Mouse (Mus musculus) thymus, postnatal 10 days (tissue): ENCODE results near the gene Lrrc23.
"Not testable (repeated sequence)": the region's sequence is repeated elsewhere in the genome, so short reads cannot be mapped to it uniquely, and the experiment has no call there.

Experiments
- DNase-seq, 2 experiments: peaks; one replicate each; pipeline ENCODE4 v3.0.0; 2021; ENCODE audit warnings: low spot score in 2 of 2

Gene Lrrc23

DNA sequence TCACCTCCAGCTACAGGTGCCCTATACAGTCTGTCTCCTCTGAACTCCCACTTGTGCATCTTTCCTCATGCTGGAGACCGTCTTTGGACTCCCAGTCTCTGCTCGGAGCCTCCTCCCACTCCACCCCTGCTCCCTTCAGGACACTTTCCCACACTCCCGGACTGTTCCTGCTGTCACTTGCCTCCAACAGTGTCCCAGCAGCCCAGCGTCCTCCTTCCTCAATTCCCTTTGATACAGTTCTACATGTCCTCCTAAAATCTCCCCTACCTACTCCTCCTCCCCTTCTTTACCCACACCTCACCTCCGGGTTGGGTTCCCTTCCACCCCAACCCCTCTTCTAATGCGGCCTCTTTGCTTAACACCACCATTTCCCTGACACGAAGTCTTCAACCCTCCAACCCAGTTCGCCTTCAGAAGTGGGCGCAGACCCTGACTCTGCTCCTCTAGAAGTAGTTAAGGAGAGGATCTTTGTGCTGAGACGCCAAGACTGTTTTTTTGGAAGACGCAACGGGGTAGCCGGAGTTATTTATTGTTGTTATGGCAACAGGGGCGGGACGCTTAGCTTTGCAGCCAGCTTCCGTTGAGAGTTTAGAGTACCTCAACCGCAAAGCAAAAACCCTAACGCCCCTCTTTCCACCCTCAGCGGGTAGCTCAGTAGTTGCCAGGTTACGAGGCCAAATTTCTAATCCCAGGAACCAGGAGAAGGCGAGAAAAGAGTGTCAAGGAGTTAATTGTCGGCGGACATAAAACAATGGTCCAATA lies at the start of gene Lrrc23:
Lrrc23 (minus strand) TSS at position 506 of the 762 bp plus-strand sequence.
- peak; percentile 71 for DNase-seq

DNA sequence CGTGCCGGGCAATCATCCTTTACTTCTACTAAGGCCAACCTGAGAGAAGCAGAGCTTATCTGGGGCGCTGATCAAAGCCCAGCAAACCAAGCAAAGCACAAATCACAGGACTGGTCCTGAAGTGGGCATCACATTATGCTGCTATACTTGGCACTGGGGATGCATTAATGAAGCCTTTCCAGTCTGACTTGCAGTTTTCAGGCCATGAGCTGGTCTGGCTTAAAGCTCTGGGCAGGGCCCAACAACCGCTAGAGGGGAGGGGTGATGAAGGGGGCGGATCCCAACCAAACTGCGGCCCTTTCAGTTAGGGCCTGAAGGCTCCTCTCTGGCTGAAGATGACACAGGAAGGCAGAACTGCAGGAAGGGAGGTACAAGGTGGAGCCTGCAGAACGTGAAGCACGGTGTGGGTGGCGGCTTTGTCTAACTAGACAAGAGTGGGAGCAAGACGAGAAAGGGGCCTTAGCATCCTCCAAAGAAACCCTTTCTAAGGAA lies 48.6 kb upstream of the Lrrc23 start:
- DNase-seq: peak in 1 of 2 experiments; percentile 42

DNA sequence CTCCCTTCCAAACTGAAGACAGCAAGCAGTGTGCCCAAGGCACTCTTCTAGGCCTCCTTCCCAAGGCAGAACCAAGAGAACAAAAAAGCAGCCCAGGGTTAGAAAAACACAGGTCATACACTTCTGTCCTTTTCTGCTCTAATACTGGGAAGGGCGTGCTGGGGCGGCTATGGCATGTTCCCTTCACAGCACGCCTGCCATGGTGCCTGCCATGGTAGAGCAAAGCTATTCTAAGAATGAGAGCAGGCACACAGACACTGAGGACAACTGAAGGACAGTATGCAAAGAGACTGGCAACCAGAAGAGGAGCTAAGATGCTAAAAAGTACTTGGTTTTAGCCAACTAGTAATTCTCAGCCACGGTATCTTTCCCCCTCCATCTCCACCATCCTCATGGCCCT lies 42.5 kb upstream of the Lrrc23 start:
- DNase-seq: no peak

DNA sequence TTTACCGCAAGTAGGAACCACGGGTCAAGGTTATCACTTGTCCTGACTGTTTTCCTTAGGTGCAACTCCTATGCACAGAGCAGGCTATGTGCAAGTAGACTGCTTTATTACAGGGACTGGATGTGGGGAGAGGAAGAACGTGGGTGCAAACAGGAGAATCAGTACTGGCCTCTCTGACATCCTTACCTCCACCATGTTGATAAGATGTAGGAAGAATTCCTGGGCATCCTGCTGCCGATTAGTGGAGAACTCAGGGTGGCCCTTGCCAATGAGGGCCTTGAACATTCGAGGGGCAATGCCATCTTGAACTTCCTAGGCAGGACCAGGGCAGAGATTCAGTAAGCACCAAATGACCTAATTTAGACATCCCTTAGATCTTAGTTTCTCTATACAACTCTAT lies 41.4 kb upstream of the Lrrc23 start:
- DNase-seq: no peak

DNA sequence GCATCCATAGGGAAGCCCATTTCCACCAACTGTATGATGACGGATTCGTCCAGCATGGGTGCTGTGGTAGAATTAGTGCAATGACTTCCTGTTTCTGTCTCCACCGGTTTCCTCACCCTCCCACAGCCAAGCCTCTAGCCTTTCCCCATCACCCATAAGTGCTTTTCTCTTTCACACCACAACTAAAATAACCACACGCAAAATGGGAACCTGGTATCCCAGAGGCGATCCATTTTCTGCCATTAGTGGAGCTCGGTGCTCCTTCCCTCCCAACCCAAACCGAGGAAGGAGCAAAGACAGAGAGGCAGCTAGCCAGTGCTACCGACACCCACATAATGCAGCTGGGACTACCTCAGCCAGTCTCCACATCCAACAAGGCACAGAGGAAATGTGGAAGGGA lies 38.4 kb upstream of the Lrrc23 start:
- no peak for DNase-seq

GRCm38 (mm10) chr6:124817563-124817962 lies 38.0 kb upstream of the Lrrc23 start:
- DNase-seq: no peak

- DNase-seq: no peak
Measured at GRCm38 (mm10) chr6:124817125-124817524, 37.6 kb upstream of the Lrrc23 start.

- DNase-seq: no peak
Measured at GRCm38 (mm10) chr6:124816611-124817010, 37.1 kb upstream of the Lrrc23 start.

DNA sequence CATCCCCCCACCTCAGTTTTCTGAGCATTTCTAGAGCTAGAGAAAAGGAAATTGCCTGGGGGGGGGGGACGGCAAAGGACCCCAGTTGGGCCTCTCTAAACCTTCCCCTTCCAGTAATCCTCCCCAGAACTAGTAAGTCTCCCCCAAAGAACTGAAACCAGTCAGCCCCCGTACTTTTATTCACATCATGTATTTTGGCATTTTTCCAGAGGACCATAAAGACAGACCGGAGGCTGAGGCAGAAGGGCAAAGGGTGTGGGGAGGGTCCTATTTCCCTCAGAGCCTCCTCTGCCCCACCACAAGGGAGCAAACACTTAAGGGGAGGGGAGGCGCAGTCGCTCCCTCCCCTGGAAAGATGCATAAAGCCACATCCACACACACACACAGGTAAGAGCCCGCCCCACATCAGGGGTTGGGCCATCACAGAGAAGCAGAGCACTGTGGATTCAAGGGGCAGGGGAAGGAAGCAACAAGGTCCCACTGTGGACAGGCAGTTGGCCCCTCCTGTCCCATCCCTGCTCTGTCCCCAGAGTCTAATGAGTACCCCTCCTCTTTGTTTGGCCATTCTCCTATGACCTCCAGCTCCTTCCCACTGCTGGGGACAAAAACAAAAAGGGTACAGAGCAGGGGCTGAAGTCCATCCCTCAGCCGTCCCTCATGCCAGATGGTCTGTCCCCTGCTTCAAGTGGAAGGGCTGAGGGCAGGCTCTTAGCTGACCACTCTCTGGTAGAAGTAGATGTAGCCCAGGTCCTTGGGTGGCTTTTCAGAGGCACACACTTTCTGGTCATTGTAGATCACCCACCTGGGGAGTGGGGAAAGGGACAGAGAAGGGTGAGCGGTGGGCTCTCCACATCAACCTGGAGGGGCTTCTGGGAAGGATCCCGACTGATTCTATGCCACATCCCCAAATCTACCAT lies 35.6 kb upstream of the Lrrc23 start:
- DNase-seq: no peak

- DNase-seq: no peak
Measured at GRCm38 (mm10) chr6:124814448-124814847, 34.9 kb upstream of the Lrrc23 start.

DNA sequence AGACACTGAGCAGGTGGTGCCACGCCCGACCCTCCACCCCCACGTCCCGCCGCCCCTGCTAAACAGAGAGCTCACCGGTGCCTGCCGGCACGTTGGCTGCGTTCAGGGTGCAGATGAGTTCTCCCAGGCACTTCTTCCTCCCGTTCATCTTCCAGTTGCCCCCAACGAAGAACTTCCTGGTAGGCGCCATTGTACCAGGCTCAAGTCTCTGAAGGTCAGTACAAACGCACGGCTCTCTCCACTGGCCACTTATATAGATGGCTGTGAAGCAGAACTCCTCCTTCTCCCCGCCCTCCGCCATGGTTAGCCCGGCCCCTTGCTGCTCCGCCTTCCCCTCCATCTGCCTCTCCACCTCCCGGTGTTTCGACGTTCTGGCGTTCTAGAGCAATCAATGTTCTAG lies 34.4 kb upstream of the Lrrc23 start, which contains the start of gene Tpi1:
Tpi1 (minus strand) TSS at position 364 of the 400 bp plus-strand sequence.
- DNase-seq: peak; percentile 66 to 68

DNA sequence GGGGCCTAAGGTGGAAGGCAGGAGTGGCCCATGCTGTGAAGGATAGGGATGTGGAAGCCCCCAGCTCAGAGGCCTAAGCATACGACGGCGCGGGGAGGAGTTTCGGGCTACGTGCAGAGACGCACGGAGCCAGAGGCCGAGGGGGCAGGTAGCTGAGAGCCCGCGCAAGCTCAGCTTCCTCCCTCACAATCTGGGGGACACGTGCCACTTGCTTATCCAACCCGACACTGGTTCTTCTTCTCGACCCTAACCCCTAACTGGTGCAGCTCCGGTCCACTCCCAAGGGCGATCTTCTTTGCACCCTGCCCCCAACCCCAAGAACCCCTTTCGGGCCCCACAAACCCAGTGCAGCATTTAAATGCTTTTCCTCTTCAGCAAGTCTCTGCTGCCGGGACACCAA lies 34.0 kb upstream of the Lrrc23 start:
- DNase-seq: peak; percentile 63 to 68

- no peak for DNase-seq
Measured at GRCm38 (mm10) chr6:124812848-124813247, 33.3 kb upstream of the Lrrc23 start.

DNA sequence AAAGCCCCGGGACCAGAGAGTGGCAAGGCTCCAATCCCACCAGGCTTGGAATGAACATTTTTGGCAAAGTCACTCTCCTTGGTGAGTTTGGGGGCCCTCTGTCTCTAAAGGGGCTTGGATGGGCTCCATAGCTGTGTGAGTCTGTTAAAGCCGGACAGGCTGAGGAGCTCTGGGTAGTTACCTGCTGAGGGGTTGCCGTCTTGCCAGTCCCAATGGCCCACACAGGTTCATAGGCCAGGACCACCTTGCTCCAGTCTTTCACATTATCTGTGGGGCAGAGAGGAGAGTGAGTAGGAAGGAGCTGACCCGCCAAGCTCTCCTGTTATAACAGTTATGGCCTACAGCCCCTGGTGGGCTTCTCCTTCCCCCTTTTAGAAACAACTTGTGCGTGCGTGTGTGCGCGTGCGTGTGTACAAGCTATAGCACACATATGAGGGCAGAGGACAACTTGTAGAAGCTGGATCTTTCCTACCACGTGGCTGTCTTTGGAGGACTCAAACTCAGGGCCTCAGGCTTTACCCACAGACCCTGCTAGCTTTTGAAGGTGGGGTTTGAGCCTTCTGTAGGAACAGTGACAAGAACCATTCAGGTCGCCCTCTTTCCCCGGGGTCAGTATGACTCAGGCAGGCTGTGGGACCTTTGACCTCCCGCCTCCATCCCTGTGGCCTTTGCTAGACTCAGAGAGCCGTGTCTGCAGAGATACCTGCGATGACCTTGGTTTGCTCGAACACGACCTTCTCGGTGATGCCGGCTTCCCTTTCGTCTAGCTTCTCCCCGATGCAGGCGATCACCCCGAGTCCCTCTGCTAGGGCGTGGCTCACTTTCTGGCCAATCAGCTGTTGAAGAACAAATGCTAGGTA lies 32.4 kb upstream of the Lrrc23 start:
- DNase-seq: no peak

- no peak for DNase-seq
Measured at GRCm38 (mm10) chr6:124811403-124811665, 31.8 kb upstream of the Lrrc23 start.

GRCm38 (mm10) chr6:124810566-124811402 lies 31.3 kb upstream of the Lrrc23 start:
- not testable (repeated sequence) for DNase-seq

- no peak for DNase-seq
Measured at GRCm38 (mm10) chr6:124809775-124810538, 30.4 kb upstream of the Lrrc23 start.

DNA sequence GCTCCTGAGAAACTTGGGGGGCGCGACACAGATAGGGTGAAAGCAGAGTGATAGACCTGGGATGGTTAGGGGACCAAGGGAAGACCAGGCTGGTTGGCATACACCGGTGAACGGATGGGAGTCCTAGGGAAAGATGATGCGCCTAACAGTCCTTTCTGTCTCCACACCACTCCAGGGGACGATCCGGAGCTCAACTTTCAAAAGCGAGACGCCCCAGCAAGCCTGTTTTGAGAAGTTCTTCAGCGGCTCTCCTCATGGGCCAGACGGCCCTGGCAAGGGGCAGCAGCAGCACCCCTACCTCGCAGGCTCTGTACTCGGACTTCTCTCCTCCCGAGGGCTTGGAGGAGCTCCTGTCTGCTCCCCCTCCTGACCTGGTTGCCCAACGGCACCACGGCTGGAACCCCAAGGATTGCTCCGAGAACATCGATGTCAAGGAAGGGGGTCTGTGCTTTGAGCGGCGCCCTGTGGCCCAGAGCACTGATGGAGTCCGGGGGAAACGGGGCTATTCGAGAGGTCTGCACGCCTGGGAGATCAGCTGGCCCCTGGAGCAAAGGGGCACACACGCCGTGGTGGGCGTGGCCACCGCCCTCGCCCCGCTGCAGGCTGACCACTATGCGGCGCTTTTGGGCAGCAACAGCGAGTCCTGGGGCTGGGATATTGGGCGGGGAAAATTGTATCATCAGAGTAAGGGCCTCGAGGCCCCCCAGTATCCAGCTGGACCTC lies 29.7 kb upstream of the Lrrc23 start:
- DNase-seq: peak; percentile 34 to 60

- no peak for DNase-seq
Measured at GRCm38 (mm10) chr6:124808358-124809012, 29.0 kb upstream of the Lrrc23 start, which contains the start of gene Spsb2. Gene Spsb2, plus strand, starts transcription at chr6:124808661.
